Mouse (Mus musculus) liver, embryonic 15.5 days (tissue): Measurements from ENCODE around the gene Usp34. TPM values are rescaled to one million over a fixed set of nuclear protein-coding genes. Genes with fewer than 3 reads are reported as not detected.
"Not testable (repeated sequence)": the region's sequence is repeated elsewhere in the genome, so short reads cannot be mapped to it uniquely, and the experiment has no call there.

Source experiments
- ATAC-seq: fragments of 200-750 bp; cut with Nextera tagmentation; 2 replicates; pipeline ENCODE4 v1.8.0; 2017; ENCODE audit warnings: moderate number of reproducible peaks, mild to moderate bottlenecking, moderate library complexity; ENCODE audit not compliant: insufficient read depth
- H3K27ac ChIP-seq: fragments of 300-500 bp; sonication (generic); replicated peaks from 2 replicates; pipeline ENCODE4 v1.5.1; 2015; ENCODE audit warnings: mild to moderate bottlenecking, inconsistent platforms
- H3K27me3 ChIP-seq: fragments of 300-500 bp; sonication (generic); 2 replicates; pipeline ENCODE4 v1.6.1; 2015; ENCODE audit warnings: mild to moderate bottlenecking, inconsistent platforms
- H3K36me3 ChIP-seq: fragments of 300-500 bp; sonication (generic); replicated peaks from 2 replicates; pipeline ENCODE4 v1.6.1; 2015; ENCODE audit warnings: moderate library complexity, mild to moderate bottlenecking, inconsistent platforms
- H3K4me1 ChIP-seq: fragments of 300-500 bp; sonication (generic); replicated peaks from 2 replicates; pipeline ENCODE4 v1.6.1; 2015; ENCODE audit warnings: inconsistent platforms
- H3K4me2 ChIP-seq: fragments of 300-500 bp; sonication (generic); 2 replicates; pipeline ENCODE4 v1.6.1; 2015; ENCODE audit warnings: moderate library complexity, mild to moderate bottlenecking, inconsistent platforms
- H3K4me3 ChIP-seq: fragments of 300-500 bp; sonication (generic); replicated peaks from 2 replicates; pipeline ENCODE4 v1.5.1; 2015; ENCODE audit warnings: mild to moderate bottlenecking, inconsistent platforms
- H3K9ac ChIP-seq: fragments of 300-500 bp; sonication (generic); 2 replicates; pipeline ENCODE4 v1.6.1; 2015; ENCODE audit warnings: moderate library complexity, mild to moderate bottlenecking, inconsistent platforms
- H3K9me3 ChIP-seq: fragments of 300-500 bp; sonication (generic); replicated peaks from 2 replicates; pipeline ENCODE4 v1.6.1; 2016; ENCODE audit warnings: inconsistent platforms
- WGBS: fragments of 180-500 bp; shearing (Covaris S2); methylation state at CpG from one replicate; pipeline ENCODE4 v1.1.7; 2015; ENCODE audit warnings: mixed read lengths; ENCODE audit not compliant: insufficient replicate concordance; 5-methylcytosine and 5-hydroxymethylcytosine counted together
- microRNA-seq: library from miRNA; unstranded; fragments of <30 nt; microRNA quantifications from one replicate; pipeline ENCODE4, GENCODE M21; 2016
- polyA plus RNA-seq: library from polyadenylated mRNA; unstranded; fragments of >200 nt; fragmentation: Nextera tagmentation; extraction: Ambion mirVana; gene quantifications from 2 replicates; pipeline ENCODE4 v1.2.1, GENCODE M21; 2015

The Usp34 gene
- polyA plus RNA-seq, 1 experiment from 2014 or later: 7.7 TPM

GRCm38 (mm10) chr11:23504801-23505200 is 198.1 kb downstream of the Usp34 start:
- ATAC-seq, H3K4me1 ChIP-seq: not testable (repeated sequence)

GRCm38 (mm10) chr11:23514785-23515184 is 208.1 kb downstream of the Usp34 start:
- not testable (repeated sequence) for H3K27me3 ChIP-seq, ATAC-seq, H3K27ac ChIP-seq, H3K4me2 ChIP-seq, H3K9me3 ChIP-seq, H3K9ac ChIP-seq, H3K4me3 ChIP-seq, H3K36me3 ChIP-seq, H3K4me1 ChIP-seq
- 47% methylated on average over 4 of the region's 4 CpGs for WGBS

More at GRCm38 (mm10) chr11:23504801-23505200, 198.1 kb downstream of the Usp34 start:
- H3K4me3 ChIP-seq, H3K9ac ChIP-seq, H3K4me2 ChIP-seq, H3K9me3 ChIP-seq, H3K27ac ChIP-seq, H3K36me3 ChIP-seq, H3K27me3 ChIP-seq: not testable (repeated sequence)
- 74% methylated on average over 5 of the region's 5 CpGs for WGBS

- H3K27ac ChIP-seq: no peak overlapping the region
- no peak for ATAC-seq
- 69% methylated on average over 2 of the region's 2 CpGs for WGBS
Observed at GRCm38 (mm10) chr11:23515315-23515714, 208.6 kb downstream of the Usp34 start.

GRCm38 (mm10) chr11:23518981-23519380 is 212.3 kb downstream of the Usp34 start:
- Histone ChIP-seq H3K27ac (no peak overlapping the region), H3K4me3 (no peak overlapping the region), H3K36me3 (no peaks in the 10 kb centered on the region), H3K9ac (no peak overlapping the region), H3K4me2 (no peak overlapping the region), H3K9me3 (no peaks in the 10 kb centered on the region), H3K4me1 (no peaks in the 10 kb centered on the region), H3K27me3 (no peaks in the 10 kb centered on the region)
- ATAC-seq: no peak
- 65% methylated on average over 3 of the region's 3 CpGs for WGBS

More at GRCm38 (mm10) chr11:23515315-23515714, 208.6 kb downstream of the Usp34 start:
- Histone ChIP-seq H3K4me3 (no peak overlapping the region), H3K9me3 (no peaks in the 10 kb centered on the region), H3K4me1 (no peaks in the 10 kb centered on the region), H3K27me3 (no peaks in the 10 kb centered on the region), H3K9ac (no peak overlapping the region), H3K36me3 (no peaks in the 10 kb centered on the region), H3K4me2 (no peak overlapping the region)

DNA sequence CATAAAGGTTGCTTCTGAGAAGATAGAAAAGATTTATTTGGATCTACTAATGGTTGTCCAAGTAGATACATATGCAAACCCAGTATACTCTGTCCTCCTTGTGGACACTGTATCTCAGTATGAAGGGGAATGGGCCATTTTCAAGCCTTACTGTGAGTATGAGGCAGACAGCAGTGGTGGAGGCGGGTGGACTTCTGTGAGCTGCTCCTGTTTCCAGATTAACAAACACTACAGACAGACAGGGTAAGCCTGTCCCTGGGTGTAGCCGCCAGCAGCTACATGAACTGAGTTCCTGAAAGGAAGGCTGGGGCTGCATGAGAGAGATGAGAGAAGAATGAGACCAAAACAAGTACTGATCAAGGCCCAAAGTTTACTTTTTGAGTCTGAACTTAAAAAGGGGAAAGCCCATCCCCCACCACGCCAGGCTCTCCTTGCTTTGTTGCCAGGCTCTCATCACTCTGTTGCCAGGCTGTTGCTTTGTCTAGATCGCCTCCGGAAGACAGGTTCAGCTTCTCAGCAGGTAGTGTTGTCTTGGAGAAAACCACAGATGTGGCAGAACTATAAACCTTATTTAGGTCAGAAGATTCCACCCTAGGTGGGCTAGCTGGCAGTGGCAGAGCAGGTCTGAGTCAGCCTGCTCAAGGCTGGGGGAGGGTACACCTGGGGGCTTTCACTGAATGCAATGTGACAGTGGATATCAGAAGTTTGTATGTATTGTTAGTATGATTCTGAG is 213.9 kb downstream of the Usp34 start, which contains the start of gene 1700093K21Rik:
TSS of gene 1700093K21Rik (minus strand) at position 683 of the 733 bp plus-strand sequence.
- H3K4me1 ChIP-seq: no peaks in the 10 kb centered on the region
- H3K4me3 ChIP-seq: no peak within 1 kb of the TSS
- WGBS: 52% methylated on average over 5 of the region's 5 CpGs
- no peaks in the 10 kb centered on the region for H3K27me3 ChIP-seq
- no peak within 1 kb of the TSS for H3K9ac ChIP-seq
- H3K9me3 ChIP-seq: no peaks in the 10 kb centered on the region
- H3K27ac ChIP-seq: no peak within 1 kb of the TSS
- no peaks in the 10 kb centered on the region for H3K36me3 ChIP-seq
- ATAC-seq: no peak
- no peak within 1 kb of the TSS for H3K4me2 ChIP-seq

DNA sequence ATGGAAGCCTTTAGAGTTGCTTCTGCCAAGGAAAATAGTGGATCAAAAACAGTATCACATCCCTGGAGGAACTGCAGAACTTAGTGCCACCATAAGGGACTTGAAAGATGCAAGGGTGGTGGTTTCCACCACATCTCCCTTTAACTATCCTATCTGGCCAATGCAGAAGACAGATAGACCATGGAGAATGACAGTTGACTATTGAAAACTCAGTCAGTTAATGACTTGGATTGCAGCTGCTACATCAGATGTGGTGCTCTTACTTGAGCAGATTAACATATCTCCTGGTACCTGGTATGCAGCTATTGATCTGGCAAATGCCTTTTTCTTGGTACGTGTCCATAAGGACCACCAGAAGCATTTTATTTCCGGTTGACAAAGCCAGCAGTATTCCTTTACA is 230.8 kb downstream of the Usp34 start:
- 57% methylated on average over 2 of the region's 2 CpGs for WGBS
- Histone ChIP-seq H3K4me1 (no peaks in the 10 kb centered on the region), H3K4me2 (no peak overlapping the region)

More for the DNA sequence above, 230.8 kb downstream of the Usp34 start:
- H3K27me3 ChIP-seq: no peaks in the 10 kb centered on the region
- ATAC-seq: no peak
- H3K4me3 ChIP-seq: no peak overlapping the region
- H3K36me3 ChIP-seq: no peaks in the 10 kb centered on the region
- no peak overlapping the region for H3K9ac ChIP-seq
- no peak overlapping the region for H3K27ac ChIP-seq
- H3K9me3 ChIP-seq: no peaks in the 10 kb centered on the region

Small RNA genes lying within 50 kb of the gene (microRNA-seq; reads per million reads assigned to microRNA genes)
- gene Gm47279: not detected

Other genes with a start within 250 kb of the Usp34 start
- 40.7 and 42.3 TPM in 2 replicates for gene Xpo1, start 50.9 kb upstream of the Usp34 start, polyA plus RNA-seq
- gene Ahsa2, start 191.1 kb downstream of the Usp34 start, polyA plus RNA-seq: 22.7 and 25.9 TPM in 2 replicates
- not detected in 2 replicates for gene 1700093K21Rik, start 214.3 kb downstream of the Usp34 start, polyA plus RNA-seq